Mouse (Mus musculus): ENCODE measurements around the gene Kcng1.

Gene Kcng1

DNA sequence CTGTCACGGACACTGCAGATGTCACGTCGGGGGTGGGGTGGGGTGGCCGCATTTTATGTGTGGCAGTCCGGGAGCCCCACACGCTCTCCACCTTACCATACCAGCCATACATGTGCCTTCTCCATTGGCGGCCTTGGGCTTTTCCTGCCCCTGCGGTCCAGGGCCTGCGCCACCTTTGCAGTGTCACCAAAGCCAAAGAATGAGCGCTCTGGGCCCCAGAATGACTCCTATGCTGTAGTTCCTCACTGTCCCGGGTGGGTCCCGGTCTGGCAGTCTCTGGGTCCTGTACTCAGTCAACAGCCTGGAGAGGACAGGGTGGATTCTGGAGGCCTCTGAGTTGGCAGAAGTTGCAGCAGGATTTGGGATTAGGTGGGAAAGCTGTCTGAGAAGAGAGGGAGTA is at the start of gene Kcng1:
Gene Kcng1, minus strand, starts transcription at position 155 of the 400 bp plus-strand sequence.
- DNase-seq (ENCODE audit: low spot score in 2 of 2): no peak

DNA sequence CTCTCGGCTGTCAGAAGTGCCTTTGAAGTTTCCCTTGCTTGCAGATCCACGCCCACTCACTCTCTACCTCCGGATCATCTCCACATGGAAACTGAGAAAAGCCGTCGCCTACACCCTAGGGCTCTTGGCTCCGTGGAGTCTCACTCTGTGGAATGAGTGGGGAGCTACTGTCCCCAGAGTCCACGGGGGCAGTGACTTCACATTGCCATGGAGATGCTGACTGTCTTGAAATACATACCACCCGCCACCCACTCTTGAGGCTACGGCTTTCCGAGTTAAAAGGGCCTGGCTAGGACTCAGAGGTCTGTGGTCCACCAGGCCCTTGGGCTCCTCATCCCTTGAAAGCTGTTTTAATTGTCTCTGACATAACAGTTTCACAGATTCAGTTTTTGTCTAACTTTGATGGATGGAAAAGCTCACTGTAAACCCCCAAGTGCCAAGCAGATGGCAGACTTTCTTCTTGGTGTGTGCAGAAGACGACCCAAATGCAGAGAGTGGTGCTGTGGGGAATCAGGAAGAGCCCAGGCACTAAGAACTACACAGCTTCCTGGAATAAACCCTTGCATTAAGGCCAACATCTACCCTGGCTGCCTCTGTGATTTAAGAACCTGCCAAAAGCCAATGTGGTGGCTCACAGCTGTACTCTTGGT is 49.0 kb upstream of the Kcng1 start:
- no peak for DNase-seq (ENCODE audit: low spot score in 2 of 2)

DNA sequence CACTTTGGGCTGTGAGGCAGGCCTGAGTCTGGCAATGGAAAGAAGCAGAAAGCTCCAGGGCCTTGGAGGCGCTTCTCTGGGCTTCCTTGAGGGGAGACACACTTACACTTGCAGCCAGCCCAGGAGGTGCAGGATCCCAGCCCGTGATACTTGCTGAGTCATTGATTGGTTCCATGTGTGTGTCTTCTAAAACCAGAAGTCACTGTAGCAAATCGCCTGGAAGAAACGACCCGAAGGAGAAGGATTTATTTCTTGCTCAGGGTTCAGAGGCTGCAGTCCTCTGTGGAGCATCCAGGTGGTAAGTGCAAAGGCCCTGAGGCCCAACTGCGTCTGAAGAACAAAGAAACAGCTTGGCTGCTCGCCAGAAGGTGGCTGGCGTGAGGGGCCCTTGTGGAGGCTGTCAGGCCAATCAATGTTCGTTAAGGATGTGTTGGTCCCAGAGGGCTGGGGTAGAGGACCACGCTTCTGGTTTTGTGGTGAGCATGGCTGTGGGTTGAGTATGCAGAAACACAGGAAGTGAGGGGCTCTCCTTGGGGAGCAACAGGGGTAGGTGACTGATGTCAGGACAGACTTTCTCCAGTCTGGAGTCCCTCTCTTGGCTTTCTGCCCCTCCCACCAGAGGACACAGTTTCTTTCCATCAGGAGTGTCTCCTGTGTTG is 40.3 kb upstream of the Kcng1 start:
- DNase-seq (ENCODE audit: low spot score in 2 of 2): no peak

DNA sequence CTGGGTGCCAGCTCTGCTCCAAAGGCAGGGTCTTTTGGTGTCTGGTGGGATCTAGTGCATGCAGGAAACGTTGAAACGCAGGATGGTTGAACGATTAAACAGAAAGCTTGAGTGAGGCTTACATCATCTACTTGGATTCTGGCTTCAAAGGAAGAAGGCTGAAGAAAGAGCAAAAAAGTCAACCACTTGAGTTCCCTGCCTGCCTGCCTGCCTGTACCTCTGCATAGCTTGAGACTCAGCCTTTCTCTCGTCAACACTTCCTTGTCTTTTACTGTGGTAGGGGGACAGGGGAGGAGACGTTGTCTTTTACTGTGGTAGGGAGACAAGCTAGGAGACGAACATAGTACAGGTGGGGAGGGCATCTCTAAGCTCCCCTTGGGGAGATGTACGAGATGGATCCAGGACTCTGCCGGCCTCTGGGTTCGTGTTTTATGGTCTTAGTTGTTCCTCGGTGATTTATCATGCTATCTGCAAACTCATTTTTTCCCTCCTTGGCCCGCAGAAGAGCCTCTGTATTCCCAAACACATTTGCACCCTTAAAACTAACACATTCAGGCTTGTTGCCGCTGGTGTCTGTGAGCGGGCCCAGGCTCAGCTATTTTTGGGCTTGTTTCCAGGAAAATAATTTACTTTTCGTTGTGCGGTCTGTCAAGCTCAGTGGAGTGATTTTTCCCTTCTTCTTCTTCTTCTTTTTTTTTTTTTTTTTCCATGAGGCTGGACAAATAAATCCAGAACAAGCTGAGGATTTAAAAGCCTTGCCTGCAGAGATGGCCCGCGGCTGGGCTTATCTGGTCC is 39.0 kb upstream of the Kcng1 start:
- DNase-seq (ENCODE audit: low spot score in 2 of 2): no peak

DNA sequence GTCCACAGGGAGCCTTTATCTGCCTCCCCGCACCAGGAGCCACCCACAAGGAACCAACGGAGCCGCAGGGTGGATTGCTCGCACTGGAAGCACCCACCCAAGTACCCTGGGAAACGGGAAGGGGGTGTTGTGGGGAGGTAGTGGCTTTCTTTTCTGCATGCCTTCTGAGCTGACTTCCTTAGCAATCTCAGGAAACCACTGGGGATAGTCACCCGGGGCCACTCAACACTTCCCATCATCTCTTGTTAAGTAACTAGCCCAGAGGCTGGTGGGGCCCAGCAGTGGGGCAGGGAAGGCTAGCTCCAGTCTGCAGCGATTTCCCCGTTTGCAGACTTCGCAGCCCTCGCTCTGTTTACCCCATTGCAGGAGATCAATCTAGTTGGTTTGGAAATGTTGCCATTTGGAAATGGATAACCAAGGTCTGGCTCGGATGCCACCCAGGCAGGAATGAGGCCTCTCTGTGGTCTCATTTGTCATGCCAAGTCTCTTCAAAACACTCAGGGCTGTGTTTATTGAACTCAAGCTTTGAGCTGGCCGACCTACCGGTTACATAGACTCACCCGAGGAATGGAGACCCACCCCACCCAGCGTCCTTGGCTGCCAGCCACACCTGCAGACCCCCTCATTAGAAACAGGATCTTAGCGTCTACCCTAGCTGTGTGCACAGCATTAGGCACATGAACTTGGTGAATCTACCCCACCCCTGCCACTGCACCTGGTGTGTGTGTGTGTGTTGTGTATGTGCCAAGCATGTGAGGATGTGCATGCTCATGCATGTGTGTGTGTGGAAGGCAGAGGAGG is 33.3 kb upstream of the Kcng1 start:
- no peak for DNase-seq (ENCODE audit: low spot score in 2 of 2)

DNA sequence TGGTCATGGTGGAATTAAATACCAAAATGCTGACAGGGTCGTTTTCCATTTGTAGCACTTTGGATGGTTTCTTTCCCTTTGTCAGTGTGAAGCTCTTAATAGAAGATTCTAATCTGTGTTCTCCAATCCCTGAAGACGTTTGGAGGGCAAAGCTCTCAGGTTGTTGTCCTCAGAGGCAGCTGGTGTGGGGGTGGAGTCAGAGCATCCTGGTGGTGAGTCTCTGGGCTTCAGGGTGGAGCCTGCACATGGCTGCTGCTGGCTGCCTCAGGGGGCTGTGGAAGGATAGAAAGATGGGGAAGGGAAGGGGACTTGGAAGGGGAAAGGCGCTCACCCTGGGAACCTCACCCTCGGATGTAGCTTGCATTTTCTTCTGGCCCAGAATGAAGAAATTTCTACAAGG is 31.0 kb upstream of the Kcng1 start:
- no peak for DNase-seq (ENCODE audit: low spot score in 2 of 2)

DNA sequence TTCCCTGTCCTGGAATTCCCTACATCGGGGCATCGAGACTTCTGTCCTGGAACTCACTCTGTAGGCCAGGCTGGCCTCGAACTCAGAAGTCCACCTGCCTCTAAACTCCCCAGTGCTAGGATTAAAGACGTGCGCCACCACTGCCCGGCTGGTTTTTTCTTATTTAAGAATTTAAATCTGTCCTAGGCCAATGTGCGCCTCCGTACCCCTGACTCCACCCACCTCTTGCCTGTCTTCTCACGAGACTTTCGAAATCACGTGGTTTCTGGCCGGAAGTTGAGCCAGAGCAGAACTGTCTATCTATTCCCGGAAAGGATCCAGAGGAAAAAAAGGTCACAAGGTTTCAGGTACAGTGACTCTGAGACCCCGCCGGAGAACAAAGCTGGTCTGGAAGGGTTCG is 29.5 kb upstream of the Kcng1 start:
- no peak for DNase-seq (ENCODE audit: low spot score in 2 of 2)

DNA sequence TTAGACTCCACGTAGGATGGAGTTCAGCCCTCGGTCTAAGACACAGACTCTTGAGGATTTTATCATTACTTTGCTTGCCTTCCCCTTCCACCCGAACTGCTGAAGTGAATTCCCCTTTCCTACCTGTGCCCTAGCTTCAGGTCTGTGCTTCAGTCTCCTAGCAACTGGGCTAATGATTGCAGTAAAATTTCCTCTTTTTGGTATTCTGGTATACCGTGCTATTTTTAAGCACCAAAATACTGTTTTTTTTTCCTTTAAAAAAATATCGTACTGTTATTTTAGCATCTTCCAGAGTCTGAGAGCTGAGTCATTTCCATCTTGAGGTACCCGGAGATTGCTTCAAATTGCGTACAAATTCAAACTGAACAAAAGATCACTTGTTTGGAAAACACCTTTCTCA is 27.4 kb upstream of the Kcng1 start:
- DNase-seq (ENCODE audit: low spot score in 2 of 2): no peak

DNA sequence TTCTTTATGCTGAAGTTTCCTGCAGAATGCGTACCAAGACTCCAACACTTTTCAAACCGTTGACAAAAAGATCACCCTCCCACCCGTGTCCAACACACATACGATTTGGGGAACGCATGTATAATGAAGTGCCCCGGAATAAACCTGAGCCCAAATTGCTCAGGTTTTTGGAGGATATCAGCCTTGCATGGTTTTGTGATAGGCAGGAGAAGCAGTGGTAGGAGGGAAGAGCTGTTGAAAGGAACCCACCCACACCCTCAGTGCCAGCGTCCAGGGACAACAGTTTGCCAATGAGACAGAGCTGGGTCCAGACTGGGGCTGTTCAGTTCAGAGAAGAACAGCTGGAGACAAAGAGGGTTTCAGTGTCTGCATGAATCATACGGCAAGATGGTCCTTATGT is 18.1 kb upstream of the Kcng1 start:
- DNase-seq (ENCODE audit: low spot score in 2 of 2): no peak

DNA sequence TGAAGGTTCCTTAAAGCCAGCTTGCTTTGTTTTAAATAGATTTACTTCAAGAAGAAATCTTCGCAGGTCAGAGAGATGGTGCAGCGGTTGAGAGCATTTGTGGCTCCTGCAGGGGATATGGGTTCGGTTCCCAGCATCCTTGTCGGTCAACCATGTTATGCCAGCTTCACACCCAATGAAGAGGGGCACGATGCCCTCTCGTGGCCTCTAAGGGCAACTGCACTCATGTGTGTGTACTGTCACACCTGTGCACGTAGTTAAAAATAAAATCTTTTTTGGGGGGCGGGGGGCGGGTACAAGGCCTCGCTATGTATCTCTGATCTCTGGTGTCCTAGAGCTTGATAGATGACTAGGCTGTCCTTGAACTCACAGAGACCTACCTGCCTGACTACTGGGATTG is 15.0 kb upstream of the Kcng1 start:
- DNase-seq (ENCODE audit: low spot score in 2 of 2): no peak

DNA sequence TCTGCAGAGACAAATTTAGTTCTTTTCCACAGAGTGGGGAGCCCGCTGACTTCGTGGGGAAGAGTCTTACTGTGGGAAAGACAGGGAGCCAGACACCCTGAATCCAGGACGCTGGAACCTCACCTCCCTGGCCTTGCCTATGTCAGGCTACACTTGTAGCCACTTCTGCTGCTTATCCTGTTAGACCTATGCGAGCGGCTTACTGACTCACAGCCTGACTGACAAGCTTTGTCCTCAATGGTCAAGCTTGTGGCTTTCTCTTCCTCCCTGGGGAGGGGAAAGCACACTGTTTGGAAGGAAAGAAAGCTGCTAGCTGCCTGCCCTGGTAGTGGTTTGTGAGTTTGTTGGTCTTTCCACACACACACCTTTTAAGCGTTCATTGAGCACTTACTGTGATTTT is 11.0 kb upstream of the Kcng1 start:
- DNase-seq (ENCODE audit: low spot score in 2 of 2): no peak

DNA sequence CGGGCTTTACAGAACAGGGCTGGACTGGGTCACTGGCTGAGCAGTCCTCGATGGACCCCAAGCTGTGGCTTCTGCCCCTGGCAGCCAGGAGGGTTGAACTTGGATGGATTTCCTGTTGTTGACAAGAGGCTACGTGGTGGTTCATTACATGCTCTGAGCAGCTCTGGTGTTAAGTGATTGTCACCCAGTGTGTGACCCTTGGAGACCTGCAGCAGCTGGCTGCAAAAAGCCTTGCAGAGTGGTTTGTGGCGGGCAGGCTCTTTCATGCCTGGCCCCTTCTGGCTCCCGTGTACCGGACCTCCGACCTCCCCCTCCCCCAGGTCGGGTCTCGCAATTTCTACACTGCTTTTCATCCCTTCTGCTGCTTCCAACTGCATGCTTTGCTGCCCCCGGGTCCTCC is 10.5 kb upstream of the Kcng1 start:
- no peak for DNase-seq (ENCODE audit: low spot score in 2 of 2)

DNA sequence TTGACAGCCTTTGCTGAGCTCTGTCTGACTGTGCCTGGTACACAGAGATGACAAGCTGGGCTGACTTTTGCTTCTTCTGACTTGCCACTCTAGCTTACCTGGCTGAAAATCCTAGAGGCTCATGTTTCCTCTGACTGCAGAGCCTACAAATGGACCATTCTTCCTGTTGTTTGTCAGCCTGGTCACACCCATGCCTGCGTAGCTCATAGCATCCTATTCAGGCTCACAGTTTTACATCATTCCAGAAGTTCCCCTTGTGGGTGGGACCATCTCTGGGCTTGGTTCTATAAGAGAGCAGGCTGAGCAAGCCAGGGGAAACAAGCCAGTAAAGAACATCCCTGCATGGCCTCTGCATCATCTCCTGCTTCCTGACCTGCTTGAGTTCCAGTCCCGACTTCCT is 8.3 kb upstream of the Kcng1 start:
- DNase-seq (ENCODE audit: low spot score in 2 of 2): no peak

DNA sequence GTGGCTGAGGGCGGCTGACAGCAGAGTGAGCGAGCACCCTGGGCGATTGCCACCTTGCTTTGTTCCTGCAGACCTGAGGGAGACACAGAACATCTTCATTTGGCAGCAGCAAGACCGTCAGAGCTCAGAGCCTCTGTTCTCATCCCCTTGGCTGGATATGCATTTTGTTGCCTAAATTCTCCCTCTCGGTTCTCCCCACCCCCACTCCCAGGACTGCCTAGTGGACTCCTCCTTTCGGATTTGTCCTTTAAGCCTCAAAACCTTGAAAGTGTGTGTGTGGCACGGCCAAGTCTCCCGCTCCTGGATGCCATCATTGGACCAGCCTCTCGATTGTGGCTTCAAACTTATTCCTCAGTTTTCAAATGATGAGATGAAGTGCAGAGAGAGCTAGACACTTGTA is 7.5 kb upstream of the Kcng1 start:
- no peak for DNase-seq (ENCODE audit: low spot score in 2 of 2)

DNA sequence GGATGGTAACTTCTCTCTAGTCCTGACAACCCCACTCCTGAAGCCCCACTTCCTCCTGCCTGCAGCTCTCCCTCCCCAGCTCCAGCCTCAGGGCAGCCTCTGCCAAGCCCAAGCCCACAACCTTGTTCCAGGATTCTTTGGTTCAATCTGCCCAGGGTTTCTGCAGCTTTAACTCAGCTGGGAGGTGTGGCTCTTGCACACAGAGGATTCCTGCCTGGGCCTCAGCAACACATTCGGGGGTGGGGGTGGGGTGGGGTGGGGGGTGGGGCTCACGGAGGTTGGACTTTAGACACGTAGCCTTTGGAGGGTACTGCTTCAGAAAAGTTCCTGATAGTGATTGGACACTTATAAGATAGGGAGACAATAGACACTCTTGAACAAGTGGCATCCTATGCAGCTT is 5.5 kb upstream of the Kcng1 start:
- no peak for DNase-seq (ENCODE audit: low spot score in 2 of 2)

DNA sequence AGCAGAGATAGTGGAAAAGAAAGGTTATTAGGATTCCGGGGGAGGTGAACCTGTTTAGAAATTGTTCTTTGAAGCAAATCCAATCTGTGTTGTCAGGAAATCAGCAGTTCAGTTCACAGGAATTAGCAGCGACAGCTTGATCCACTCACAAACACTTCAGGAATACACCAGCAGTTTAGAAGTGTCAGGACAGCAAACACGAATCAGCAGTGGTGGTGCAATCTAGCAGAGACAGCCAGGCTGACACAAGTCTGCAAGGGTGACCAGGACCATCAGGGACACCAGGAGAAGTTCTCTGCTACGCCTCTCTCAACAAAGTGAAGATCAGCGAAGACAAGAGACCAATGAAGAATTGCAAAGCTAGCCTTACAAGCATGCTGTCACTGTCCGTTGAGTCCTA is 3.6 kb upstream of the Kcng1 start:
- no peak for DNase-seq (ENCODE audit: low spot score in 2 of 2)

DNA sequence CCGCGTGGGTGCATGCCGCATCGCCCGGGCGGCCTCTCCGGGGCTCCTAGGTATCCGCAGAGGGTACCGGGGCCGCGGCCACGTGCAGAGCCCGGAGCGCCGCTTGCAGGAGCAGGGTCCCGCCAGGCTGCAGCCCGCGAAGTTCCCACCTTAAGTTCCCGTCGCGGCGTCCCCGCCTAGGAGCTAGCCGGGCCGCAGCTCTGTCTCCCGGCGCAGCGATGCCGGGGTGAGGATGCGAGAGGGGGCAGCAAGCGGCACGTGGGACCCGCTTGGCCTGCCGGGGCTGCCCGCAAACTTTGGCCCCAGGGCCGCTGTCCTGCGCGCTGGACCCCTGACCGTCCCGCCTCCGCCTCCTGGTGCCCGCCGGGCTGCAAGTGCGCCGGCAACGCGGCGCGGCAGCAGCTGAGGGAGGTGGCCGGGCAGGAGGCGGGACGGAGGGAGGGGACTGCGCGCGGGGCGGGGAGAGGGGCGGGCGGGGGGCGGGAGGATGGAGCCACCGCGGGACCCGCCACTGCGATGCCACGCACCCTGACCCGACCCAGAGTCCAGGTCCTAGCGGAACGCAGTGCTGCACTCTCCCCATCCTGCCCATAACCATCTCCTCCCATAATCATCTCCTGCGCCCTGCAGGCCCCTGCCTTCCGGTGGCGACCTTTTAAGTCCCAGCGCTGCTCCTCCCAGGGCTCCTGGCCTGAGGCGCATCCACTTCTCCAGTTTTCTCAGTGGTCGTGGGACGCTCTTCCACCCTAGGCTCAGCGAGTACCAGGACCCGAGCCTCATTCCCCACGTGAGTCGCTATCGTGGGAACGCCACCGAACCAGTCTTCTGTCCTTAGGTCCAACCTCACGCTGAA is 581 bp downstream of the Kcng1 start:
- DNase-seq (ENCODE audit: low spot score in 2 of 2): no peak

DNA sequence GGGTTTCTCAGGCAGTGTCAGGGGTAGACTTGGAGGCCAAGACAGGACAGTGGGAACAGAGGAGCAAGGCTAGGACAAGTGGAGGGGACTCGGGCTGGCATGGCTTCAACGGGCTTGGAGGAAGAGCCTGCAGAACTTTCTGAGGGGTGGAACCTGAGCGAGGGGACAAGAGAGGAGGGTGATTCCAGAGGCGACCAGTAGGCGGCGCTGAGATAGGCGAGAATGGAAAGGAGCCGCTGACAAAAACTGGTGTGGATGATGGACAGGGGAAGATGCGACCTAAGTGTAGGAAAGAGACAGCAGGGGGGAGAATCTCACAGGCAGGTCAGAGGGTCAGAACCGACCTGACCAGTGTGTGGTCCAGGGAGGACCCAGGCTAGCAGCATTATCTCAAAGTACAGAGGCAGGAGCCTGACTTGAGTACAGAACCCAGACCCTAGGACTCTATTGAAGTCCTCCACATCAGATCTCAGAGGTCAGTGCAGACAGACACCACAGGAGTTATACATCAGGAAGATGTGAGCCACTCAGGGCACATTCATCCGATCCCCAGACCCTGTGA is 7.1 kb downstream of the Kcng1 start:
- DNase-seq (ENCODE audit: low spot score in 2 of 2): peak; percentile 74 to 78

DNA sequence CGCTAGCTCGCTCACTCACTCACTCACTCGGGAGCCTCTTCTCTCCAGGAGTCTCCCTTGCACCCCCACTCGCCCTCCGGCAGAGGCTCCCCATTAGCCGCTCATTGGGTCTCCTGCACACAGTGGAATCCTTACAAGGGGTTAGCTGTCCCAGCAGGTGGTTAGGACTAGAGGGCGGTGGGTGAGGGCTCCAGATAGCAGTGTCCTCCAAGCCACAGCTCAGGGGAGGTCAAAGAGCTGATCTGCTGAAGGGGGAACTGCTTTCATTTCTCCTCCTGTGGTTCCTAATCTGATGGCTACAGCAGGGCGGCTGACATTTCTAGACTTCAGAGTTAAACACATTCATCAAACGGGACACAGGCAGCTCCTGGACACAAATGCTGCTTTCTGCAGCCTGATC is 8.1 kb downstream of the Kcng1 start:
- DNase-seq (ENCODE audit: low spot score in 2 of 2): no peak

DNA sequence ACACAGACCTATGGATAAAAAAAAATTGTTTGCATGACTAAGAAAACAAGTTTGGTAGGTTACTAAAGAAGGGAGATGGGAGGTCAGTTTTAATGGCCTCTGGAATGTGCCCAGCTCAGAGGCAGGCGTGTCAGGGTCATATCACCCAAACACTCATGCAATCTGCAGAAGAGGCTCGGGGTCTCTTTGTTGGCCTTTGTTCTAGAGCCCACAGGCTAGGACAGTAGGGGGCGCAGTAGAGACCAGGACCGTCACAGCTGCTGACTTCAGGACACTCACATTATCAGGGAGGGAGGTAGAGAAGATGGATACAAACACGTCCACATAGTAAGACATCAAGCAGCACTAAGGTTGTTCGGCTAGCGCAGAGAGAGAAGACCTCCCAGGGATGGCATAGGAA is 13.5 kb downstream of the Kcng1 start:
- DNase-seq (ENCODE audit: low spot score in 2 of 2): peak in 1 of 2 experiments; percentile 38

DNA sequence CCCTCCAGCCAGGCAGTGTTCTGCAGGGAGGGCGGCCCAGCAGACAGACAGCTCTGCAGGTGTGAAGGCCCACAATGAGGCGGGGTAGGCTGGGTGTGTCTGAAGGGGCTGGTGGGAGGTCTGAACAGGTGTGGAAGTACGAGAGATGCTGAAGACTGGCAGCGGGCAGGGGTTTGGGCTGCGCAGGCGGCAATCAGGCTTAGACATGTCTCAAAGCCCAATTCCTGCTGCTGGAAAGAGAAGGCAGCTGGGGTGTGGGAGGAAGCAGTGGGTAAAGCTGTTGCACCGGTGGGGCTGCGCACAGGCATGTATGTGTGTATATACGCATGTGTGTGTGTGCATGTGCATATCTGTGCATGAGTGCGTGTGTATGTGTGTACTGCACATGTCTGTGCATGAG is 20.6 kb downstream of the Kcng1 start:
- DNase-seq (ENCODE audit: low spot score in 2 of 2): no peak

All from cerebellum, postnatal 4 days (tissue).